Mouse (Mus musculus) embryonic facial prominence, embryonic 12.5 days (tissue): Measurements from ENCODE around the gene Sec16a. TPM values are rescaled to one million over a fixed set of nuclear protein-coding genes. Genes with fewer than 3 reads are reported as not detected.
A peak's percentile ranks its signal among the peaks of the same experiment; 100 is the strongest.

Experiments
- ATAC-seq: fragments of 200-750 bp; cut with Nextera tagmentation; 2 replicates; pipeline ENCODE4 v1.8.0; 2017; ENCODE audit not compliant: insufficient number of reproducible peaks, insufficient read depth, low FRiP score, low TSS enrichment
- H3K27ac ChIP-seq: fragments of 300-500 bp; sonication (generic); 2 replicates; pipeline ENCODE4 v1.5.1; 2016; ENCODE audit warnings: mild to moderate bottlenecking
- H3K27me3 ChIP-seq: fragments of 300-500 bp; sonication (generic); 2 replicates; pipeline ENCODE4 v1.6.1; 2016; ENCODE audit warnings: mild to moderate bottlenecking, moderate library complexity
- H3K36me3 ChIP-seq: fragments of 300-500 bp; sonication (generic); 2 replicates; pipeline ENCODE4 v1.6.1; 2016; ENCODE audit warnings: mild to moderate bottlenecking
- H3K4me1 ChIP-seq: fragments of 300-500 bp; sonication (generic); 2 replicates; pipeline ENCODE4 v1.6.1; 2016
- H3K4me2 ChIP-seq: fragments of 300-500 bp; sonication (generic); replicated peaks from 2 replicates; pipeline ENCODE4 v1.6.1; 2016; ENCODE audit warnings: mild to moderate bottlenecking, moderate library complexity
- H3K4me3 ChIP-seq: fragments of 300-500 bp; sonication (generic); 2 replicates; pipeline ENCODE4 v1.5.1; 2016; ENCODE audit warnings: mild to moderate bottlenecking
- H3K9ac ChIP-seq: fragments of 300-500 bp; sonication (generic); 2 replicates; pipeline ENCODE4 v1.6.1; 2016; ENCODE audit warnings: mild to moderate bottlenecking, moderate library complexity
- H3K9me3 ChIP-seq: fragments of 300-500 bp; sonication (generic); 2 replicates; pipeline ENCODE4 v1.6.1; 2016; ENCODE audit warnings: mild to moderate bottlenecking, moderate library complexity
- WGBS: fragments of 180-500 bp; shearing (Covaris S2); methylation state at CpG from one replicate; pipeline ENCODE4 v1.1.7; 2016; 5-methylcytosine and 5-hydroxymethylcytosine counted together
- polyA plus RNA-seq: library from polyadenylated mRNA; unstranded; fragments of >200 nt; fragmentation: Nextera tagmentation; extraction: Ambion mirVana; gene quantifications from 2 replicates; pipeline ENCODE4 v1.2.1, GENCODE M21; 2016

The Sec16a gene
- polyA plus RNA-seq, 1 experiment from 2014 or later, result 28.3 TPM

GRCm38 (mm10) chr2:26447451-26447850, 2.4 kb upstream of the Sec16a start:
- WGBS, result 72% methylated on average over 1 of the region's 1 CpGs
- Histone ChIP-seq H3K27me3 (no peaks in the 10 kb centered on the region), H3K4me3 (no peak overlapping the region), H3K9ac (no peak overlapping the region), H3K4me2 (no peak overlapping the region), H3K4me1 (peaks cover 25% of the 10 kb centered on the region), H3K36me3 (no peaks in the 10 kb centered on the region), H3K9me3 (no peaks in the 10 kb centered on the region), H3K27ac (no peak overlapping the region)
- no peak for ATAC-seq

DNA sequence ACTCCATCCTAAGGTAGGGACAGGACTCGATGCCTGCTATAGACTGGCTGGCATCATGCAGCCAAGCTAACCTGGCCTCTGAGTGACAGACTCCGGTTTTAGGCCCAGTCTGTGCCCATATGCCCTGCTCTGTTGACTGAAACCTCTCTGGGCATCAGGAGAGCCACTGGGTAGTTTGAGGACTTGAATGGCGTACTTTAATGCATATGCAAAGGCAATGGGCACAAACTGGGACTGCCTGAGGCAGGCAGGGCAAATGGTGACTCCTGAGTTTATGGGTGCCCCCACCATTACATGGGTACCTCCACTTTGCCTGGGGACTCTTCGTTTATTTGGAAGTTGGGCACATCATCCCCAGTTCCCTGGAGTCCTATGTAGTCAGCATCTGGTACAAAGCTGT, 1.7 kb upstream of the Sec16a start:
- no peaks in the 10 kb centered on the region for H3K9me3 ChIP-seq
- peak overlapping the region; percentile 72 for H3K9ac ChIP-seq
- H3K27me3 ChIP-seq, result no peaks in the 10 kb centered on the region
- H3K27ac ChIP-seq, result no peak overlapping the region
- WGBS, result 70% methylated on average over 4 of the region's 4 CpGs
- H3K4me2 ChIP-seq, result peak overlapping the region; percentile 79
- H3K4me3 ChIP-seq, result peak overlapping the region; percentile 95
- H3K4me1 ChIP-seq, result peaks cover 25% of the 10 kb centered on the region
- peaks cover 3% of the 10 kb centered on the region; the same call in 1 of the 2 replicates for H3K36me3 ChIP-seq
- ATAC-seq, result no peak

DNA sequence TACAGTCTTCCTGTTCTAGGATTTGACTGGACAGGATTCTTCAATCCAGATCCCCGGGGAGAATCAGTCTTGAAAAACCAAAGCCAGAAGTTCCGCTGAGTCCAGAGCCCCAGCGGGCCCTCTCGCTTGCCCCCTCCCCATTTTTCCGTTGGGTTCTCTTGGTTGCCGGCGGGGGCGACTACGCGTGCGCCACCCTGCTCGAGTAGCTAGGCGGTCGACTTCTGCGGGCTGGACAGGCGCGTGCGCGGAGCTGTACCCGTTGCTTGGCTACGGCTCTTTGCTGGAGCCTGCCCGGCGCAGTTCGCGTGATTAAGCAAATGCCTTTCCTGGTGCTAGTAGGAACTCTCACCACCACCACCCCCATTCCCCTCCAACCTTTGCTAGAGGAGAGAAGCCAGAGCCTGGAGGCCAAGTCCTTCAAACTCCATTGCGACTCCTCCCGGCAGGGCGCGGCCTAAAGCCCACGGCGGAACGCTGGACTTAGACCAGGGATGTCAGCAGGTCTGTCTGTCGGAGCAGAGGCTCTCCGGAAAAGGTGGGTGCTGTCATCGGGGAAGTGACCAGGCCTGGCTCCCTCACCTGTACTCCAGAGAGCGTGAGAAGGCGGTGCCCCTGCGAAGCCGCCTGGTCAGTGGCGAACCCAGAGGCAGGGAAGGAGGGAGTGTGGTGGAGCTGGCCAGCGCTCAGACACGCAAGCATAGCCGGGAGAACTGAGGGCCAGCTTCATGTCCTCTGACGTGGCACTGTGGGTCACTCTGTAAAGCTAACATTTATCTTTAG, 840 bp upstream of the Sec16a start:
- Histone ChIP-seq H3K4me1 (peaks cover 25% of the 10 kb centered on the region), H3K9ac (peak overlapping the region; percentile 72), H3K4me2 (peak overlapping the region; percentile 79), H3K36me3 (peaks cover 11% of the 10 kb centered on the region), H3K27me3 (no peaks in the 10 kb centered on the region), H3K27ac (peak overlapping the region; percentile 81), H3K4me3 (peak overlapping the region; percentile 95), H3K9me3 (no peaks in the 10 kb centered on the region)
- WGBS, result under 1% methylated on average over 43 of the region's 44 CpGs
- peak; percentile 87 for ATAC-seq

DNA sequence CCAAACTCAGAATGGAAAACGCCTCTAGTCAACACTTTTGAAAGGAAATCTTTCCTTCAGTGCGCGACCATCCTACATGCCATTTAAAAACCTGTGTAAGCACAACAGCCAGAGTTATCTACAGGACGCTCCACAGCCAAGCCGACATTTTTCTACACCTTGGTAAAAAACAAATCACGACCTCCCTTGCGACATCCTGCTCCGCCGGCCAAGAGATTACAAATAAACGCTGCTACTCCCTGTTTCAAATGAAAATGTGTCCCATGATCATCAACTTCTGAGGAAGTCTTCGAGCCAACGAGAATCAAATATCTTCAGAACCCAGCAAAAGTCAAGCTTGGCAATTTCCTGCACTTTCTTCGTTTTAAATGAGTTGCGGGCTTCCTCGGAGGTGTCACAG, 648 bp downstream of the Sec16a start:
- no peaks in the 10 kb centered on the region for H3K9me3 ChIP-seq
- no peak for ATAC-seq
- peaks cover 25% of the 10 kb centered on the region for H3K4me1 ChIP-seq
- peak overlapping the region; percentile 92 for H3K9ac ChIP-seq
- 6% methylated on average over 15 of the region's 15 CpGs for WGBS
- H3K36me3 ChIP-seq, result peaks cover 26% of the 10 kb centered on the region
- H3K4me3 ChIP-seq, result peak overlapping the region; percentile 95
- H3K27me3 ChIP-seq, result no peaks in the 10 kb centered on the region
- no peak overlapping the region for H3K27ac ChIP-seq
- H3K4me2 ChIP-seq, result peak overlapping the region; percentile 79

GRCm38 (mm10) chr2:26443876-26444275, 1.1 kb downstream of the Sec16a start:
- Histone ChIP-seq H3K27ac (no peak overlapping the region), H3K4me2 (peak overlapping the region; percentile 79), H3K27me3 (no peaks in the 10 kb centered on the region), H3K36me3 (peaks cover 31% of the 10 kb centered on the region), H3K9ac (peak overlapping the region; percentile 92), H3K4me1 (peaks cover 25% of the 10 kb centered on the region), H3K9me3 (no peaks in the 10 kb centered on the region), H3K4me3 (peak overlapping the region; percentile 95)
- ATAC-seq, result no peak
- 56% methylated on average over 3 of the region's 3 CpGs for WGBS

- Histone ChIP-seq H3K9ac (no peak overlapping the region), H3K4me1 (peaks cover 30% of the 10 kb centered on the region), H3K36me3 (peaks cover 41% of the 10 kb centered on the region), H3K4me2 (no peak overlapping the region), H3K27ac (no peak overlapping the region), H3K4me3 (no peak overlapping the region), H3K27me3 (no peaks in the 10 kb centered on the region), H3K9me3 (no peaks in the 10 kb centered on the region)
- ATAC-seq, result no peak
- 78% methylated on average over 1 of the region's 1 CpGs for WGBS
Measured at GRCm38 (mm10) chr2:26442843-26443242, 2.2 kb downstream of the Sec16a start.

- peaks cover 28% of the 10 kb centered on the region for H3K4me1 ChIP-seq
- no peaks in the 10 kb centered on the region for H3K9me3 ChIP-seq
- no peak overlapping the region for H3K4me2 ChIP-seq
- WGBS, result 84% methylated on average over 5 of the region's 5 CpGs
- peaks cover 48% of the 10 kb centered on the region for H3K36me3 ChIP-seq
- no peak for ATAC-seq
- H3K9ac ChIP-seq, result no peak overlapping the region
- no peak overlapping the region for H3K27ac ChIP-seq
- no peaks in the 10 kb centered on the region for H3K27me3 ChIP-seq
- H3K4me3 ChIP-seq, result no peak overlapping the region
Measured at GRCm38 (mm10) chr2:26441688-26442087, 3.3 kb downstream of the Sec16a start.

- no peaks in the 10 kb centered on the region for H3K27me3 ChIP-seq
- H3K4me2 ChIP-seq, result no peak overlapping the region
- H3K36me3 ChIP-seq, result peaks cover 49% of the 10 kb centered on the region
- no peak overlapping the region for H3K9ac ChIP-seq
- WGBS, result 93% methylated on average over 4 of the region's 4 CpGs
- peaks cover 24% of the 10 kb centered on the region for H3K4me1 ChIP-seq
- no peak for ATAC-seq
- no peak overlapping the region for H3K4me3 ChIP-seq
- no peaks in the 10 kb centered on the region for H3K9me3 ChIP-seq
- no peak overlapping the region for H3K27ac ChIP-seq
Measured at GRCm38 (mm10) chr2:26441261-26441660, 3.8 kb downstream of the Sec16a start.

- 91% methylated on average over 6 of the region's 6 CpGs for WGBS
- peaks cover 65% of the 10 kb centered on the region for H3K36me3 ChIP-seq
- peaks cover 23% of the 10 kb centered on the region for H3K4me1 ChIP-seq
- no peaks in the 10 kb centered on the region for H3K27me3 ChIP-seq
- no peak overlapping the region for H3K27ac ChIP-seq
- no peak overlapping the region for H3K4me2 ChIP-seq
- H3K4me3 ChIP-seq, result no peak overlapping the region
- no peak for ATAC-seq
- H3K9me3 ChIP-seq, result no peaks in the 10 kb centered on the region
- H3K9ac ChIP-seq, result no peak overlapping the region
Measured at GRCm38 (mm10) chr2:26439671-26440070, 5.3 kb downstream of the Sec16a start.

DNA sequence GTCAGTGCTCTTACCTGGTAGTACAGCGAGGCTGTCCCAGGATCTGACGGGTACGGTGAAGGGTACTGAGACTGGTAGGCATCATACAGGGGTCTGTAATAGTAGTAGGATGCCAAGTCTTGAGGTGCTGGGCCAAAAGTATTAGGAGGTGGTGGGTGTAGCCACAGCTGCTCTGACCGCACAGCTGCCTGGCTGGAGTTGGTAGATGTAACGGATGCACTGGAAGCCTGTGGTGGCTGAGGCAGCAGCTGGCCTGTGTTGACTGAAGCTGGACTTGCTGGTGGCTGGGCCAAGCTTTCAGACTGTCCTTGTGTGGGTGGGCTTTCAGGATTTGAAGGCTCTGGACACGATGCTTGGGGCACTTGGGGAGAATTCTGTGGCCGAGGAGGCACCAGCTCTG, 6.6 kb downstream of the Sec16a start:
- H3K9me3 ChIP-seq, result no peaks in the 10 kb centered on the region
- H3K4me3 ChIP-seq, result no peak overlapping the region
- H3K27ac ChIP-seq, result no peak overlapping the region
- H3K36me3 ChIP-seq, result peaks cover 78% of the 10 kb centered on the region
- 87% methylated on average over 7 of the region's 7 CpGs for WGBS
- peaks cover 14% of the 10 kb centered on the region; the same call in 1 of the 2 replicates for H3K4me1 ChIP-seq
- H3K27me3 ChIP-seq, result no peaks in the 10 kb centered on the region
- 0 out of 2 replicates have a peak, but pooled peaks have one; percentile 28 for ATAC-seq
- H3K4me2 ChIP-seq, result no peak overlapping the region
- H3K9ac ChIP-seq, result no peak overlapping the region

- Histone ChIP-seq H3K27me3 (no peaks in the 10 kb centered on the region), H3K4me3 (no peak overlapping the region), H3K36me3 (peaks cover 88% of the 10 kb centered on the region), H3K4me2 (no peak overlapping the region), H3K9ac (no peak overlapping the region), H3K27ac (no peak overlapping the region), H3K4me1 (0 out of 2 replicates have a peak, but pooled peaks cover 8% of the 10 kb centered on the region), H3K9me3 (no peaks in the 10 kb centered on the region)
- WGBS, result 80% methylated on average over 4 of the region's 4 CpGs
- ATAC-seq, result no peak
Measured at GRCm38 (mm10) chr2:26437221-26437620, 7.8 kb downstream of the Sec16a start.

DNA sequence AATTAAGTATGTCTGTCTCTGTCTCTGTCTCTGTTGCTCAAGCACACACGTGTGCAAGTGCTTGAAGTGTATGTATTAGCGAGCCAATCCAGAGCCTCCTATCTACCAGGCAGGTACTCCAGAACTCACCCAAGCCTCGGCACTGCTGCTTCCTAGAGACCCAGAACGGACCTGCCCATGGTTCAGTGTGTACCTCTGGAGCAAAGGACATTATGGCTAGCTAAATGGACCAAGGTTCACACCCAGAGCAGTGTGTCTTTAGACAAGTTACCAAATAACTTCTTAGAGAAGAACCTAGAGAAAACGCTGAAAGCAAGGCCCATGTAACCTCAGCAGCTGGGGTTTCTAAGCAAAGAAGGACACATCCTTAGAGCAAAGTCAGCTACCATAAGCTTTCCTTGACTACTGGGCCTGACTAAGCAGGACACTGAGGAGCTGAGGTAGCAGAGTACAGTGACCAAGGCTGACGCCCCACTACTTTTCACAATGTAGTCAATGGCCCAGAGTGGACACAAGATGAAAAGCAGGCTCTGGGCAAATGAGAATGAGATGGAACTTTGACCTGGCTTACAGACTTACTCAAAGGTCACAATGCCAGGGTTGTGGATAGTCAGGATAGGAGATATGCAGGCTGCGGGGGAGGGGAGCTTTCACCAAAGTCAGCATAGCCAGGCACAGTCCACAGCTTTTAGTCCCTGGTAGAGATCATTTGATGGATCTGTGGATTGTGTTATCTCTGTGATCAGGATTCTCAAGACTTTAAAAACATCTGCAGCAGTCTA, 10.0 kb downstream of the Sec16a start:
- no peak for ATAC-seq
- H3K27me3 ChIP-seq, result no peaks in the 10 kb centered on the region
- WGBS, result 91% methylated on average over 7 of the region's 7 CpGs
- no peak overlapping the region for H3K4me3 ChIP-seq
- H3K9ac ChIP-seq, result no peak overlapping the region
- no peak overlapping the region for H3K4me2 ChIP-seq
- no peak overlapping the region for H3K27ac ChIP-seq
- no peaks in the 10 kb centered on the region for H3K9me3 ChIP-seq
- peaks cover 88% of the 10 kb centered on the region for H3K36me3 ChIP-seq
- 0 out of 2 replicates have a peak, but pooled peaks cover 8% of the 10 kb centered on the region for H3K4me1 ChIP-seq
